Mouse (Mus musculus): Measurements from ENCODE around the gene Slfn14.

GRCm38 (mm10) chr11:83279691-83280090 is 6.8 kb downstream of the Slfn14 start:
- TF ChIP-seq GATA1 (IDR thresholded peaks at IDR 0.05; ENCODE audit: low read length) (no peak), TAL1 (IDR thresholded peaks at IDR 0.05; ENCODE audit: low read length) (no peak)
